ENCODE assay signal across 25 mouse cellular contexts in the genomic region with DNA sequence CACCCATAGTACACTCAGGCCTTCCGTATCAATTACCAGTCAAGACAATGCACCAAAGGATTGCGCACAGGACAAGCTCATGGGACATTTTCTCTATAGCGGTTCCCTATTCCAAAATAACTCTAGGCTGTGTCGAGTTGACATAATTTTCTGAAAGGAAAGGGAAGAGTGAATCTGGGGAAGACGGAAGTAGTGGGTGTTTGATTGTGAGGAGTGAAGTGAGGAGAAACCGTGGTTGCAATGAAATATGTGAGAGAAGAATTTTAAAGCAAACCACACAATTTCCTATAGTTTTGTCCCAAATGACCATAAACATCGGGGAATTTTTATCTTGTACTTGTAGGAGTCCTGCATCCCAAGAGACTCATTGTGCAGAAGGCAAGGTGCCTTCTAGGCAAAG. TPM values are rescaled to one million over a fixed set of nuclear protein-coding genes. Genes with fewer than 3 reads are reported as not detected.
"Had no signal": no experiment of that assay in that cellular context is flagged by ENCODE, and none has a peak within 500 bp of the region (broad histone marks: within the 10 kb centered on the region; RNA-seq: fewer than 3 reads in every experiment).

No protein-coding gene starts in this region.

- H3K27me3 ChIP-seq: neural tube, embryonic 13.5 days; neural tube, embryonic 15.5 days; stomach, embryonic 15.5 days had no signal

- H3K4me2 ChIP-seq: neural tube, embryonic 13.5 days; neural tube, embryonic 15.5 days; stomach, embryonic 15.5 days had no signal

- DNase-seq: retina, postnatal 1 day; right cerebral cortex, adult 18-20 months; right cerebral cortex, postnatal 14 days; right cerebral cortex, postnatal 25 days; right cerebral cortex, postnatal 4 days; spleen, adult 18-20 months; thymus, adult 18-20 months; thymus, adult 2 months; thymus, postnatal 14 days; thymus, postnatal 25 days; thymus, postnatal 36 days; thymus, postnatal 4 days had no signal

- H3K4me3 ChIP-seq: neural tube, embryonic 13.5 days; neural tube, embryonic 15.5 days; stomach, embryonic 15.5 days had no signal

- H3K9me3 ChIP-seq: neural tube, embryonic 13.5 days; neural tube, embryonic 15.5 days; stomach, embryonic 15.5 days had no signal

- H3K36me3 ChIP-seq: neural tube, embryonic 13.5 days; neural tube, embryonic 15.5 days; stomach, embryonic 15.5 days had no signal

- H3K27ac ChIP-seq: neural tube, embryonic 13.5 days; neural tube, embryonic 15.5 days; stomach, embryonic 15.5 days; stomach, postnatal 0 days had no signal

- H3K4me1 ChIP-seq: neural tube, embryonic 13.5 days; neural tube, embryonic 15.5 days; stomach, embryonic 15.5 days had no signal

- H3K9ac ChIP-seq: neural tube, embryonic 13.5 days; neural tube, embryonic 15.5 days; stomach, embryonic 15.5 days had no signal

RNA-seq across cellular contexts. Expression of a gene that starts 21.2 kb away (rescaled TPM):
- polyA plus RNA-seq: neural tube, embryonic 13.5 days; small intestine, adult 2 months; spleen, adult 2 months; stomach, embryonic 14.5 days; stomach, embryonic 15.5 days; testis, adult 2 months; urinary bladder, adult 2 months had no signal

RNA-seq across cellular contexts. Expression of a gene that starts 34.1 kb away (rescaled TPM):
- total RNA-seq: neutrophil, adult 5-6 weeks had no signal
- polyA plus RNA-seq: neural tube, embryonic 13.5 days; neural tube, embryonic 14.5 days; neural tube, embryonic 15.5 days; small intestine, adult 2 months; spleen, adult 2 months; stomach, embryonic 14.5 days; stomach, embryonic 15.5 days; stomach, embryonic 16.5 days; stomach, postnatal 0 days; testis, adult 2 months; thymus, adult 2 months; thymus, postnatal 0 days; urinary bladder, adult 2 months had no signal

RNA-seq across cellular contexts. Expression of a gene that starts 53.5 kb away (rescaled TPM):
- total RNA-seq: neutrophil, adult 5-6 weeks had no signal
- polyA plus RNA-seq: neural tube, embryonic 13.5 days; neural tube, embryonic 14.5 days; neural tube, embryonic 15.5 days; small intestine, adult 2 months; spleen, adult 2 months; stomach, embryonic 14.5 days; stomach, embryonic 15.5 days; stomach, embryonic 16.5 days; stomach, postnatal 0 days; testis, adult 2 months; thymus, adult 2 months; thymus, postnatal 0 days; urinary bladder, adult 2 months had no signal
